Mouse (Mus musculus) hindlimb bud, embryonic 11.5 days (tissue): ENCODE measurements at regions not wholly inside any gene's neighbourhood (a gene's known extent, or its start where the extent isn't known, plus 50 kb on each side); places are given as distances from the start of the nearest gene placed in this dataset.
"Not testable (repeated sequence)": the region's sequence is repeated elsewhere in the genome, so short reads cannot be mapped to it uniquely, and the experiment has no call there.

Source experiments
- DNase-seq: peaks from one replicate; pipeline ENCODE4 v3.0.0-alpha.2; 2012; ENCODE audit warnings: low read depth, low spot score; ENCODE audit errors: extremely low spot score

DNA sequence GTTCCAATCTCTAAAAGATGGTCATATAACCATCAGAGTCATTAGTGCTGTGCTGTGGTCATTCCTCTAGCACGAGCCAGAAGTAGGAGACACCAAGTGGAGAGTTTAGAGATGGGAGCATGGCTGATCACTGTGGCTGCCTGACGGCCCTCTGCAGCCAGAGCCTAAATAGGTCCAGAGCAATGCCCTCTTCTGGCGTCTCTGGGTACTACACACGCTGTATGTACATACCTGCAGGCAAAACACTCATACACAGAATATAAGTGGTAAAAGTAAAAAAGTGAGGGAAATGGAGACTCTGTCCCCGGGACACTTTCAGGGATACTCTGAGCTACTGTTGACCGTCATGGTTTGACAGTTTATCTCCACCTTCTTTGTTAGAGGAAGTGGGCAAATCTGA lies 91.4 kb downstream of the Gm21738 start:
- DNase-seq: no peak

DNA sequence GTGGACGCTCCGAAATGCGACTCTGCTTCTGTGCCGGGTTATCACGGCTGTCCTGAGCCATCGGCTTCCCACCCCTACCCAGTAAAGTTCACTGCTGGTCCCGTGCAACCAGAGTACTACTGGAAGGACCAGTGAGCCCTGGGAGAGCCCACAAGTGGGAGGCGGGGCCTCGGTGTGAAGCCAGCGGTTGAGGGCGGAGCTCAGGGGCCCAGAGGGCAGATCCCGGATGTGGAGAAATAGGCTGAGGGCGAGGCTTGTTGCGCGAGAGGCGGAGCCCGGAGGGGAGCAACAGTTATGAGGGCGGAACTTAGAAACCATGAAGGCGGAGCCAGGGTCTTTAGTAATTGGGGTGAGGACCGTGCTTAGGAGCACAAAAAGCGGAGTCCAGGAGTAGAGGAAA lies 107.1 kb downstream of the Gm21738 start:
- DNase-seq: no peak

- DNase-seq: not testable (repeated sequence)
Observed at GRCm38 (mm10) chr14:19302859-19303258, 115.9 kb downstream of the Gm21738 start.

DNA sequence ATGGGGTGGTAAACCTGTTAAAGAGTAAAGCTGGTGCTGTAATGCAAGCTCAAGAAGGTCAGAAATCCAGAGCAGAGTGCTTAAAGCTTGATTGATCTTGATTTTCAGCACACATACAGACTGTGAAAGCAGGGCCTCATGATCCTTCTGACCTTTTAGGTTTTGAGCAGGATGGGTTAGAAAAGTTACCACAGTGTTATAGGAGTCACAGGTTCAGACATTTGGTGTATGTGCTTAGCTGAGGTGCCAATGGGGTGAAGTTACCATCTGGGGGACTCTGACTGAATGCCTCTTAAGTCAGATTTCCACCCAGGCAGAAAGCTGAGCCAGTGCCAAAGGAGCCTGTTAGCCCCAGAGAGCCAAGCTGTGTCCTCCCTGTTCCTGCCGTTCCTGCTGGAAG lies 139.6 kb downstream of the Gm21738 start:
- DNase-seq: no peak

DNA sequence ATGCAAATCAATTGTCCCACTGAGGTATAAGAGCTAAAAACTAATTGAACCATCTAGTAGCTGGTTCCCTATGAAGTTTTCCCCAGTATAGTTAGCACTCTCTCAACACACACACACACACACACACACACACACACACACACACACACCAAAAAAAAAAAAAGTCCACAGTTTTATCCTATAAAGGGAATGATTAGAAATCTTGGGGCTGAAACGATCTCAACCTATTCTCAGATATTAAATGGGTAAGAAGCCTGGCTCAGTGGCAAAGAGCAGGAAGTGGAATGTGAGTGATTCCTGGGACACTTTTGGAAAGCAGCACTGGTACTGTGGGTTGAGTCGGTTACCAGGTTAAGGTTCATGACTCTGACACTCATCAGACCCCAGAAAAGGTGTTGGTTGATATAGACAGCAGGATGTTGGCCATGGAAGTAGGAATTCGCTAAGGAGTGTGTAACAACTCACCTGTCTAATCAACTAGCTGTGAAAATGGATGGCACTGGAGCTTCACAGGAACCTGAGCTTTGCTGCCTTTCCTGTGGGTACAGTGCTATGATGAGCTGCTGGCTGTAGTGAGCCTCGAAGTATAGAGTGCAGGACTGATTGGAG lies 140.8 kb downstream of the Gm21738 start:
- peak; percentile 100 for DNase-seq
